Comparison of ENCODE assay signal across 17 mouse cellular contexts in the genomic region with DNA sequence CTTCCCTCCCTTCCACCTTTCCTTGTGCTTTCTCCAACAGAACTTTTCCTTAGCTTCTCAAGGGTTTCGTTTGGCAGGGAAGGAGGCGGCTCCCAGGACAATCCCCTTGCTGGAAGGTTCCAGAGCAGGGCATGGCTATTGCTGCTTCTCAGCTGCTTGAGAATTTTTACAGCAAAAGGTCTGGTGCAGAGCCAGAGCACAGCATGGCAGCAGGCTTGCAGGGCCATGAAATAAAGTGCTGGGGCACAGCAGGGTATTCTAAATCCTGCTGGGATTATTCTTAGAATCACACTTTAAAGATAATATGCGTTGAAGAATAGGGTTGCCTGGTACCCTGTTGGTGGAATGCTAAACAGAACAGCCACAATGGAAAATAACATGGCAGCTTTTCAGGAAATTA.
A peak's percentile ranks its signal among the peaks of the same experiment; 100 is the strongest.
DNase-seq lines count a peak whose midpoint lies in the region; ATAC-seq lines count a peak whose summit lies in the region.
"Had no signal": no experiment of that assay in that cellular context is flagged by ENCODE, and none has a peak within 500 bp of the region (broad histone marks: within the 10 kb centered on the region; RNA-seq: fewer than 3 reads in every experiment).

No protein-coding gene starts in this region.

- intact Hi-C loops in heart, postnatal 10 days (cut with DNase I), result no loop called here

- H3K9me3 ChIP-seq in forebrain, embryonic 12.5 days, result no peaks in the 10 kb centered on the region
- no peaks in the 10 kb centered on the region for H3K9me3 ChIP-seq in forebrain, embryonic 10.5 days
- H3K9me3 ChIP-seq in neural tube, embryonic 13.5 days, result no peaks in the 10 kb centered on the region
- H3K9me3 ChIP-seq: embryonic facial prominence, embryonic 10.5 days; heart, embryonic 12.5 days; hindbrain, embryonic 15.5 days had no signal

- H3K36me3 ChIP-seq in forebrain, embryonic 12.5 days (replicated peaks), result no peaks in the 10 kb centered on the region
- no peaks in the 10 kb centered on the region for H3K36me3 ChIP-seq in forebrain, embryonic 10.5 days (replicated peaks)
- H3K36me3 ChIP-seq in neural tube, embryonic 13.5 days, result no peaks in the 10 kb centered on the region
- H3K36me3 ChIP-seq: embryonic facial prominence, embryonic 10.5 days; heart, embryonic 12.5 days; hindbrain, embryonic 15.5 days had no signal

- H3K27ac ChIP-seq in forebrain, embryonic 12.5 days, result 0 out of 2 replicates have a peak overlapping the region, but pooled peaks have one; percentile 2
- H3K27ac ChIP-seq in forebrain, embryonic 10.5 days, result no peak overlapping the region
- 0 out of 2 replicates have a peak overlapping the region, but pooled peaks have one; percentile 23 for H3K27ac ChIP-seq in neural tube, embryonic 13.5 days (replicated peaks)
- H3K27ac ChIP-seq: embryonic facial prominence, embryonic 10.5 days; hindbrain, embryonic 15.5 days had no signal

- no peaks in the 10 kb centered on the region for H3K27me3 ChIP-seq in forebrain, embryonic 12.5 days
- H3K27me3 ChIP-seq in forebrain, embryonic 10.5 days (ENCODE audit: poor library complexity, severe bottlenecking), result no peaks in the 10 kb centered on the region
- H3K27me3 ChIP-seq in neural tube, embryonic 13.5 days, result no peaks in the 10 kb centered on the region
- H3K27me3 ChIP-seq: heart, embryonic 12.5 days; hindbrain, embryonic 15.5 days had no signal

- DNase-seq in cerebellum, postnatal 10 days, result peak; percentile 40 to 70
- no peak for DNase-seq in cerebellum, adult 9-10 months
- no peak for DNase-seq in forebrain, embryonic 10.5 days (ENCODE audit: extremely low spot score, low spot score)
- DNase-seq in heart, adult 11 months, result peak; percentile 67
- no peak for DNase-seq in heart, postnatal 10 days
- no peak for DNase-seq in neural tube, embryonic 10.5 days (ENCODE audit: extremely low spot score, low spot score)
- DNase-seq: adrenal gland, postnatal 10 days; cerebellum, adult 9-11 months; gastrocnemius, postnatal 14 days; heart, postnatal 36 days; kidney, adult 2 months had no signal

- 22% methylated on average over 3 of the region's 3 CpGs for WGBS in forebrain, embryonic 12.5 days
- WGBS in forebrain, embryonic 10.5 days, result 34% methylated on average over 3 of the region's 3 CpGs
- WGBS in neural tube, embryonic 13.5 days, result 26% methylated on average over 3 of the region's 3 CpGs

- H3K4me1 ChIP-seq in forebrain, embryonic 12.5 days, result peaks cover 6% of the 10 kb centered on the region; the same call in 1 of the 2 replicates
- peaks cover 4% of the 10 kb centered on the region for H3K4me1 ChIP-seq in forebrain, embryonic 10.5 days
- no peaks in the 10 kb centered on the region for H3K4me1 ChIP-seq in neural tube, embryonic 13.5 days (replicated peaks)
- H3K4me1 ChIP-seq: embryonic facial prominence, embryonic 10.5 days; heart, embryonic 12.5 days; hindbrain, embryonic 15.5 days had no signal

- no peak overlapping the region for H3K4me3 ChIP-seq in forebrain, embryonic 12.5 days (replicated peaks)
- no peak overlapping the region for H3K4me3 ChIP-seq in forebrain, embryonic 10.5 days
- H3K4me3 ChIP-seq in neural tube, embryonic 13.5 days, result no peak overlapping the region
- H3K4me3 ChIP-seq: embryonic facial prominence, embryonic 10.5 days; heart, embryonic 12.5 days; hindbrain, embryonic 15.5 days had no signal

- H3K4me2 ChIP-seq in forebrain, embryonic 12.5 days, result no peak overlapping the region
- H3K4me2 ChIP-seq in neural tube, embryonic 13.5 days, result no peak overlapping the region
- H3K4me2 ChIP-seq: heart, embryonic 12.5 days; hindbrain, embryonic 15.5 days had no signal

- no peak overlapping the region for H3K9ac ChIP-seq in forebrain, embryonic 12.5 days
- no peak overlapping the region for H3K9ac ChIP-seq in neural tube, embryonic 13.5 days
- H3K9ac ChIP-seq: heart, embryonic 12.5 days; hindbrain, embryonic 15.5 days had no signal

- ATAC-seq in forebrain, embryonic 12.5 days (ENCODE audit: low FRiP score), result no peak
- ATAC-seq in neural tube, embryonic 13.5 days (ENCODE audit: low read depth), result no peak
- ATAC-seq: intestine, embryonic 16.5 days had no signal

Comparison
In these comparisons a context has a peak if more than half of its experiments do, and no peak if none do; other contexts are left out.
1. DNase-seq: peak in cerebellum, postnatal 10 days (2 of 2) and heart, adult 11 months (single experiment); none in cerebellum, adult 9-10 months (single experiment), forebrain, embryonic 10.5 days (single experiment), heart, postnatal 10 days (0 of 2) and neural tube, embryonic 10.5 days (single experiment).